Mouse (Mus musculus) stomach, embryonic 14.5 days (tissue): Measurements from ENCODE around the gene Scg2. TPM values are rescaled to one million over a fixed set of nuclear protein-coding genes. Genes with fewer than 3 reads are reported as not detected.

ENCODE experiments used
- ATAC-seq: fragments of 200-750 bp; cut with Nextera tagmentation; 2 replicates; pipeline ENCODE4 v1.8.0; 2017; ENCODE audit warnings: low read depth, moderate TSS enrichment; ENCODE audit not compliant: insufficient number of reproducible peaks, insufficient read depth, low FRiP score
- H3K27ac ChIP-seq: fragments of 300-500 bp; sonication (generic); 2 replicates; pipeline ENCODE4 v1.5.1; 2014; ENCODE audit warnings: mild to moderate bottlenecking, low read length, moderate library complexity, mixed read lengths
- H3K27me3 ChIP-seq: fragments of 300-500 bp; sonication (generic); 2 replicates; pipeline ENCODE4 v1.6.1; 2014; ENCODE audit warnings: low read length, control low read depth, mixed read lengths; ENCODE audit not compliant: control insufficient read depth, insufficient read depth
- H3K36me3 ChIP-seq: fragments of 300-500 bp; sonication (generic); 2 replicates; pipeline ENCODE4 v1.6.1; 2014; ENCODE audit warnings: mild to moderate bottlenecking, control low read depth, low read length, moderate library complexity, mixed read lengths; ENCODE audit not compliant: control insufficient read depth, insufficient read depth
- H3K4me1 ChIP-seq: fragments of 300-500 bp; sonication (generic); 2 replicates; pipeline ENCODE4 v1.6.1; 2014; ENCODE audit warnings: low read length, control low read depth, mixed read lengths; ENCODE audit not compliant: control insufficient read depth, insufficient read depth
- H3K4me2 ChIP-seq: fragments of 300-500 bp; sonication (generic); replicated peaks from 2 replicates; pipeline ENCODE4 v1.6.1; 2014; ENCODE audit warnings: low read depth, low read length, control low read depth
- H3K4me3 ChIP-seq: fragments of 300-500 bp; sonication (generic); 2 replicates; pipeline ENCODE4 v1.5.1; 2014; ENCODE audit warnings: low read depth, low read length, control low read depth
- H3K9ac ChIP-seq: fragments of 300-500 bp; sonication (generic); replicated peaks from 2 replicates; pipeline ENCODE4 v1.6.1; 2014; ENCODE audit warnings: low read depth, mild to moderate bottlenecking, control low read depth, low read length, moderate library complexity, mixed read lengths
- H3K9me3 ChIP-seq: fragments of 300-500 bp; sonication (generic); 2 replicates; pipeline ENCODE4 v1.6.1; 2016; ENCODE audit warnings: low read depth, low read length, control low read depth; ENCODE audit not compliant: control insufficient read depth
- WGBS: fragments of 180-500 bp; shearing (Covaris S2); extraction: QIAGEN DNeasy Blood & Tissue Kit; methylation state at CpG from one replicate; pipeline ENCODE4 v1.1.7; 2014; 5-methylcytosine and 5-hydroxymethylcytosine counted together
- polyA plus RNA-seq: library from polyadenylated mRNA; unstranded; fragments of >200 nt; fragmentation: Nextera tagmentation; extraction: Ambion mirVana; gene quantifications from 2 replicates; pipeline ENCODE4 v1.2.1, GENCODE M21; 2014

Gene Scg2
- polyA plus RNA-seq, 1 experiment from 2014 or later = 3.2 TPM

GRCm38 (mm10) chr1:79401090-79402012 lies 38.6 kb downstream of the Scg2 start:
- Histone ChIP-seq H3K36me3 (no peaks in the 10 kb centered on the region), H3K9ac (no peak overlapping the region), H3K9me3 (no peaks in the 10 kb centered on the region), H3K4me3 (no peak overlapping the region), H3K4me2 (no peak overlapping the region), H3K27me3 (no peaks in the 10 kb centered on the region), H3K27ac (no peak overlapping the region), H3K4me1 (no peaks in the 10 kb centered on the region)
- WGBS = 57% methylated on average over 10 of the region's 10 CpGs
- no peak for ATAC-seq

- H3K36me3 ChIP-seq = no peaks in the 10 kb centered on the region
- no peak overlapping the region for H3K27ac ChIP-seq
- no peak overlapping the region for H3K4me2 ChIP-seq
- 59% methylated on average over 5 of the region's 5 CpGs for WGBS
- H3K4me1 ChIP-seq = no peaks in the 10 kb centered on the region
- no peak overlapping the region for H3K4me3 ChIP-seq
- H3K9ac ChIP-seq = no peak overlapping the region
- ATAC-seq = no peak
- H3K9me3 ChIP-seq = no peaks in the 10 kb centered on the region
- H3K27me3 ChIP-seq = no peaks in the 10 kb centered on the region
These were observed 39.6 kb downstream of the Scg2 start for GRCm38 (mm10) chr1:79400284-79400683.

Other genes starting within 250 kb of the Scg2 start
- 0.43 and 0.50 TPM in 2 replicates for gene Ap1s3, start 231.9 kb upstream of the Scg2 start, polyA plus RNA-seq